Mouse (Mus musculus): ENCODE data around the gene Grasp.

Grasp gene

GRCm38 (mm10) chr15:101194951-101195823 lies 28.8 kb upstream of the Grasp start:
- DNase-seq, result peak; percentile 80

- DNase-seq, result no peak
These were observed 27.8 kb upstream of the Grasp start for GRCm38 (mm10) chr15:101196079-101196795.

DNA sequence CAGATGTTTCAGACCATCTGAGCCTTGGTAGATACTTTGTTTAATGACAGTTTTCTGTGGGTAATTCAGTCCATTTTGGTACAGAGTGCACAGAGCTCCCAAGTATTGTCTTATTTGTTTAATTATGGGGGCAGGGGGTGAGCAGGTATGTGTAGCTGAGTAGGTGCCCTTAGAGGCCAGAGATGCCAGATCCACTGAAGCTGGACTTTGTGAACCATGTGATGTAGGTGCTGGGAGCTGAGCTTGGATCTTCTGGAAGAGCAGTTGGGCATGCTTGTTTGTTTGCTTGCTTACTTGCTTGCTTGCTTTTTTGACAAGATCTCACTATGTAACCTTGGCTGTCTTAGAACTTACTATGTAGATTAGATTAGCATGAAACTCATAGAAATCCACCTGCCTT lies 27.0 kb upstream of the Grasp start:
- DNase-seq, result no peak

GRCm38 (mm10) chr15:101197497-101198179 lies 26.4 kb upstream of the Grasp start:
- peak; percentile 53 for DNase-seq

DNA sequence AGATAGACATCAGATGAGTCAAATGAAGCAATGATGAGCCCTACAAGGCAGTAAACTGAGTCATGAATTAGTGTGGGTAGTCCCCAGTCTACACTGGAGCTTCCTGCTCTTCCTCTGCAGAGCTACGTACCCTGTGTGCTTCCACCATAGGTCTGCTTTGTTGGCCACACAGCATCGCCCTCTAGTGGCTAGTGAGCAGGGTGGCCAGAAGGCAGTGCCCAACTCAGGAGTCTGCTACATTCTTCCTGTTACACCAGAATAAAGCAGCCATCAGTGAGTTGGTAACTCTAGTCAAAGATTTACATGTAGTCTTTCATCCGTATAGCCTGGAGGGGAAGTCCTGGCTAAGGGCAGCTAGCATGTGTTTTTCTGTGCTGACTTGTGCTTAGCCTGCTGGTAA lies 25.8 kb upstream of the Grasp start:
- peak; percentile 86 for DNase-seq

- DNase-seq, result peak; percentile 51
These were observed 25.1 kb upstream of the Grasp start for GRCm38 (mm10) chr15:101198850-101199249.

- no peak for DNase-seq
These were observed 23.2 kb upstream of the Grasp start for GRCm38 (mm10) chr15:101200777-101201295.

GRCm38 (mm10) chr15:101201414-101201813 lies 22.6 kb upstream of the Grasp start:
- no peak for DNase-seq

DNA sequence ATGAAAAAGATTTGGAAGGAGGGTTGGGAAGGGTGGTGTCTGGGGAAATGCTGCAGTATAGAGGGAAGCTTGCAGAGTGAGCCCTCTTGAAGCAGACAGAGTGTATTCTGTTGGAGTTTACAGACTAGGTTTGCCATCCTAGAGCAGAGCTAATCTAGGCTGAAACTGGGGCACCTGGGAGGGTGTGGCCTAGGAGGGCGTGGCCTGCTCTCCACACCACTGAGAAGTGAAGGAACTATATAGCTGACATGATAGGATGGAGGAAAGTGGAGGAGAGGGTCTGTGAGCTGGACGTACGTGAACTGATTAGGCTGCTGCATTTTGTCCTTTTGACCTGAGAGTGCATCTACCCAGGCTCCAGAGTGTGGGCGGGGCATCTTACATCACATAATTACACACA lies 20.3 kb upstream of the Grasp start:
- no peak for DNase-seq

DNA sequence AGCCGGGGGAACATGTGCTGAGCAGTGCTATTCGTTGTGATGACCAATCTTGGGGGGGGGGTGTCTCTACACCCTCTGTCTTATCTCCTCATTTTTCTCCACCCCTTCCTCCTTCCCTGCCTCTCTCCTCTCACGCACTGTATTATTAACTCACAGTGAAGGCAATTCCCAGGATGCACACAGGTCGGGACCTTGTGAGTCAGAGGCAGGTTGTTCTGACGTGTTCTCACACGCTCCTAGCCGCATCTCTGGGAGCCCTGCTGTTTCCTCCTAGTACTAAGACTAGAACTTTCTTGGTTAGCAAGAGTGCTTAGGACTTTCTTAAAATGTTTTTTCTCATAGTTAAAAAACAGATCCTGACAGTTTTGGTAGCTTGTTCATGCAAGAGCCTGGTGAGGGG lies 19.2 kb upstream of the Grasp start:
- no peak for DNase-seq

GRCm38 (mm10) chr15:101210228-101210627 lies 13.8 kb upstream of the Grasp start:
- DNase-seq, result peak; percentile 83

DNA sequence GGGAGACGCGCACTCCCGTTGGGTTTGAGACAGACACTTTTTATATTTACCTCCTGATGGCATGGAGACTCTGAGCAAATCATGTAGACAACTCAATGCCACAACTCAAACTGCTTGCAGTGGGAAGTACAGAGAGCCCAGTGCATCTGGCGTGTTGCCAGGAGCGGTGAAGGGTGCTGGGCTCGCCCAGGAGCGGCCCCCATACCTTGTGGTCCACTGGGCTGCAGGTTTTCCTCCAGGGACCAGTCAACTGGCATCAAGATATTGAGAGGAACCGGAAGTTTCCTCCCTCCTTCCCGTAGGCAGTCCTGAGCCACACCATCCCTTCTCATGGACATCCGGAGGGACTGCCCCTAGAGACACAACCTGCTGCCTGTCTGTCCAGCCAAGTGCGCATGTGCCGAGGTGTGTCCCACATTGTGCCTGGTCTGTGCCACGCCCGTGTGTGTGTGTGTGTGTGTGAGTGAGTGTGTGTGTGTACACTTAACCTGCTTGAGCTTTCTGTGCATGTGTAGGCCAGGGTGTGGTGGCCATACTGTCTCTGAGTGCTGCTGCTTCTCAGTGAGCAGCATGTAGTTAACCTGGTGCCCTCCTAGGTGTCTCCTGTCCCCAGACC lies 12.9 kb upstream of the Grasp start:
- DNase-seq, result peak; percentile 65

GRCm38 (mm10) chr15:101212435-101212834 lies 11.6 kb upstream of the Grasp start:
- peak; percentile 88 for DNase-seq

- no peak for DNase-seq
These were observed 8.9 kb upstream of the Grasp start for GRCm38 (mm10) chr15:101215136-101215535.

DNA sequence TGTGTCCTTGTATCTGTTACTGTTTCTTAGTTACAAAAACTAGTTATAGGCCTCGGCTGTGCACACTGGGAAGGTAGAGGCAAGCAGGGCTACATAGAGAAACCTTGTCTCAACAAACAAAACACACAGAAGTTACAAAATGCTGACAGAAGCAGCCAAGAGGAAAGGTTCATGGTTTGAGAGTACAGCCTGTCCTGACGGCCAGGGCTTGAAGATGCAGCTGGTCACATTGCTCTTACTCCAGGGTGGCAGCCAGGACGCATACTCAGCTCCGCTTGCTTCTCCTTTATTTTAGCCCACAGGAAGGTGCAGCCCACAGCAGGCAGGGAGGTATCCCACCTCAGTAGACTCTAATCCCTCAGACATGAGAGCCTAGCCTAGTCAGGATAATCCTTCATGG lies 8.0 kb upstream of the Grasp start:
- no peak for DNase-seq

DNA sequence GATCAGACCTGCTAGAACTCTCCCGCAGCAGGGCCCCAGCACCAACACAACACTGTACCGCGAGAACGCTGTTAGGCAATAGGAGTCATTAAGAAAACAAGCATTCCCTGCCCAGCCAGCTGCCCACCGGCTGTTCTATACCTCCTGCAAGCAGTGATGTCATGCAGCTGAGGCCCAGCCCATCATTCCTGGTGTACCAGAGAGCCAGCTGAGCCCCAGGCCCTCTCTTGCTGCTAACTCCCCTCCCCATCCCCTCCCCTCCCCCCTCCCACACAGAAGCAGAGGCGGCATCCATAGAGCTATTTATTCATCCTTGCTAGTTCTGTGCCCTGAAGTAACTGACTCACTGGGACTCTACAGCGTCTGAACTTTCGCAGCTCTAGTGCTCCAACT lies 3.1 kb upstream of the Grasp start:
- no peak for DNase-seq

- DNase-seq, result peak; percentile 96
These were observed 2.5 kb upstream of the Grasp start for GRCm38 (mm10) chr15:101221298-101222104.

DNA sequence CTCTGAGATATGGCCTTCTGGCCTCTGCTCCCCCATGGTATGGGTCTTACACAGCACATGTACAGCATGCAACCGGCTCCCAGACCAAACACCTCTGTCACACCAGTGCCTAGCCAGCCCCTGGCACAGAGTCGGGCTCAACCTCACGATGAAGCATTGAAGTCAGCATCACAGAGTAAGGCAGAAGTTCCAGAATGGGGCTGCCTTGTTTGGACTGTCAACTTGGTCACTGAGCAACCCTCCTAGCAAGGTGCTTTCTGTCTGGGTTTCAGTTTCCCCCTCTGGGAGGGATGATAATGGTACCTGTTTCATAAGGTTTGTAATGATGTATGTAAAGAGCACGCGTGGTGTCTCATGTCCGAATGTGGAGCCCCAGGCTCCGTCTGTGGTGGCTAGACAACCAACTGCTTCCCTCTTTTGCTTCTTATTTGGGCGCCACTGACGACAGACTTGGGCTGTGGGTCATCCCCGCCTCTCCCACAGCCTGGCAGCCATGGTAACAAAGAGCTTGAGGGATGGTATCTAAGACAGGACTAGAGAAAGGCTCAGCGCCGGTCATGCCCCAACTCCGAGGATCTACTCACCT lies 998 bp upstream of the Grasp start:
- no peak for DNase-seq

DNA sequence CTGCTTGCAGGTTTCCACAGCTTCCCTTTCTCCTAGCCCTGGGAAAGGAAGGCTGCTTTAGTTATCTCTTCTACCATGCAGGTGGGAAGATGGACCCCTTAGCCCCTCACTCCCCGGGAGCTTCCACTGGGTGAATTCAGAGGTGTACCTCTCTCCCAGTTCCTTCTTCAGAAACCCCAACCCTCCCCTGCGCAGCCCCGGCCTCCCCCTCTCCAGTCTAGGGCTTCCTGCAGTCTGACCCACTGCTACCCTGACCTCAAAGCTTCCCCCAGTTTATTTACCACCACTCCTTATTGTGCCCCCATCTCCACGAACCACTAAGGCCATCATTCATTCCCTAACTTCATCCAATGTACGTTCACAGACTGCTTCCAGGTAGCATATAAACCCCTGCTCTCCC lies 392 bp upstream of the Grasp start:
- DNase-seq, result no peak

DNA sequence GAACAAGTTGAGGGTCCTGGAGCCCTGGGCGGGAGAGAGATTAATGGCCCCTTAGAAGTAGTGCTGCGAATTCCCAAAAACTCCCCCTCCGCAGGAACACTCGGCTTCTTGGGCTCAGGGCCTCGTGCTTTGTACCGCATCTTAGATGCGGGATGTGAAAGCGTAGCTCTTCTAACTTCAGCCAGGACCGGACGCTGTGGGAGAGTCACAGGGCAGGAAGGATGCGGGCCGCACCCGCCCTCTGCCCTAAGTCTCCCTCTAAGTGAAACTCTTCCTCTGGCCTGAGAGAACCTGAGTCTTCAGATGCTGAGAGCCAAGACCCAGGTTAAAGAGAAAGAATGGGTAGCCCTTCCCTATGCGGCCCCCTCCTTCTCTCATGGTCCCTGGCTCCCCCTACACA lies 989 bp downstream of the Grasp start:
- peak; percentile 66 for DNase-seq

GRCm38 (mm10) chr15:101227971-101228370 lies 4.0 kb downstream of the Grasp start:
- DNase-seq, result peak; percentile 91
